Mouse (Mus musculus): ENCODE results near the gene Ncs1. TPM values are rescaled to one million over a fixed set of nuclear protein-coding genes. Genes with fewer than 3 reads are reported as not detected.

Gene Ncs1
- polyA plus RNA-seq, 1 experiment from 2014 or later, result 9.8 TPM

- no peaks in the 10 kb centered on the region for H3K4me1 ChIP-seq (replicated peaks; ENCODE audit: control insufficient read depth, insufficient read depth)
- no peak overlapping the region for H3K4me3 ChIP-seq (ENCODE audit: low read depth, low read length)
- peaks cover 29% of the 10 kb centered on the region for H3K36me3 ChIP-seq (ENCODE audit: control insufficient read depth, insufficient read depth, low read length)
- TF ChIP-seq CTCF (IDR thresholded peaks at IDR 0.05; ENCODE audit: low read depth) (no peak), EP300 (optimal IDR thresholded peaks at IDR 0.05) (no peak)
- no peak overlapping the region for H3K9ac ChIP-seq (ENCODE audit: low read length)
- H3K4me2 ChIP-seq (replicated peaks; ENCODE audit: low read depth), result no peak overlapping the region
- ATAC-seq (ENCODE audit: low FRiP score, low TSS enrichment) (no peak), DNase-seq (ENCODE audit: low spot score) (no peak)
- H3K9me3 ChIP-seq (ENCODE audit: control insufficient read depth, low read length), result no peaks in the 10 kb centered on the region
- H3K27me3 ChIP-seq (ENCODE audit: control insufficient read depth, insufficient read depth, low read length), result no peaks in the 10 kb centered on the region
- 62% methylated on average over 3 of the region's 3 CpGs for WGBS
- H3K27ac ChIP-seq (replicated peaks), result no peak overlapping the region
Observed at GRCm38 (mm10) chr2:31211204-31211603, 34.4 kb upstream of the Ncs1 start.

- Histone ChIP-seq H3K27me3 (ENCODE audit: control insufficient read depth, insufficient read depth, low read length) (no peaks in the 10 kb centered on the region), H3K36me3 (ENCODE audit: control insufficient read depth, insufficient read depth, low read length) (peaks cover 19% of the 10 kb centered on the region; the same call in 1 of the 2 replicates), H3K4me2 (replicated peaks; ENCODE audit: low read depth) (no peak overlapping the region), H3K9me3 (ENCODE audit: control insufficient read depth, low read length) (no peaks in the 10 kb centered on the region), H3K4me3 (ENCODE audit: low read depth, low read length) (no peak overlapping the region), H3K27ac (replicated peaks) (no peak overlapping the region), H3K9ac (ENCODE audit: low read length) (no peak overlapping the region), H3K4me1 (replicated peaks; ENCODE audit: control insufficient read depth, insufficient read depth) (no peaks in the 10 kb centered on the region)
- ATAC-seq (ENCODE audit: low FRiP score, low TSS enrichment), result no peak
- no peak for TF ChIP-seq CTCF (IDR thresholded peaks at IDR 0.05; ENCODE audit: low read depth)
- TF ChIP-seq EP300 (optimal IDR thresholded peaks at IDR 0.05), result no peak
- 87% methylated on average over 16 of the region's 16 CpGs for WGBS
- DNase-seq (ENCODE audit: low spot score), result no peak
Observed at GRCm38 (mm10) chr2:31214211-31214796, 31.3 kb upstream of the Ncs1 start.

GRCm38 (mm10) chr2:31218611-31219010, 27.0 kb upstream of the Ncs1 start:
- no peak for TF ChIP-seq CTCF (IDR thresholded peaks at IDR 0.05; ENCODE audit: low read depth)
- no peak for TF ChIP-seq EP300 (optimal IDR thresholded peaks at IDR 0.05)
- 84% methylated on average over 3 of the region's 3 CpGs for WGBS

GRCm38 (mm10) chr2:31219470-31219869, 26.2 kb upstream of the Ncs1 start:
- WGBS, result 64% methylated on average over 6 of the region's 6 CpGs
- no peak for TF ChIP-seq EP300 (optimal IDR thresholded peaks at IDR 0.05)
- no peak for TF ChIP-seq CTCF (IDR thresholded peaks at IDR 0.05; ENCODE audit: low read depth)
- ATAC-seq (ENCODE audit: low FRiP score, low TSS enrichment), result no peak
- Histone ChIP-seq H3K4me2 (replicated peaks; ENCODE audit: low read depth) (no peak overlapping the region), H3K36me3 (ENCODE audit: control insufficient read depth, insufficient read depth, low read length) (0 out of 2 replicates have a peak, but pooled peaks cover 1% of the 10 kb centered on the region), H3K9ac (ENCODE audit: low read length) (no peak overlapping the region), H3K9me3 (ENCODE audit: control insufficient read depth, low read length) (no peaks in the 10 kb centered on the region), H3K4me3 (ENCODE audit: low read depth, low read length) (no peak overlapping the region), H3K27ac (replicated peaks) (no peak overlapping the region), H3K4me1 (replicated peaks; ENCODE audit: control insufficient read depth, insufficient read depth) (no peaks in the 10 kb centered on the region), H3K27me3 (ENCODE audit: control insufficient read depth, insufficient read depth, low read length) (no peaks in the 10 kb centered on the region)
- DNase-seq (ENCODE audit: low spot score), result no peak

More at GRCm38 (mm10) chr2:31218611-31219010, 27.0 kb upstream of the Ncs1 start:
- Histone ChIP-seq H3K4me1 (replicated peaks; ENCODE audit: control insufficient read depth, insufficient read depth) (no peaks in the 10 kb centered on the region), H3K27me3 (ENCODE audit: control insufficient read depth, insufficient read depth, low read length) (no peaks in the 10 kb centered on the region), H3K27ac (replicated peaks) (no peak overlapping the region), H3K9me3 (ENCODE audit: control insufficient read depth, low read length) (no peaks in the 10 kb centered on the region), H3K4me3 (ENCODE audit: low read depth, low read length) (no peak overlapping the region), H3K36me3 (ENCODE audit: control insufficient read depth, insufficient read depth, low read length) (0 out of 2 replicates have a peak, but pooled peaks cover 3% of the 10 kb centered on the region), H3K9ac (ENCODE audit: low read length) (no peak overlapping the region), H3K4me2 (replicated peaks; ENCODE audit: low read depth) (no peak overlapping the region)
- ATAC-seq (ENCODE audit: low FRiP score, low TSS enrichment) (no peak), DNase-seq (ENCODE audit: low spot score) (no peak)

- Histone ChIP-seq H3K4me2 (replicated peaks; ENCODE audit: low read depth) (no peak overlapping the region), H3K27me3 (ENCODE audit: control insufficient read depth, insufficient read depth, low read length) (no peaks in the 10 kb centered on the region), H3K9me3 (ENCODE audit: control insufficient read depth, low read length) (no peaks in the 10 kb centered on the region), H3K4me3 (ENCODE audit: low read depth, low read length) (no peak overlapping the region), H3K4me1 (replicated peaks; ENCODE audit: control insufficient read depth, insufficient read depth) (no peaks in the 10 kb centered on the region), H3K9ac (ENCODE audit: low read length) (no peak overlapping the region), H3K36me3 (ENCODE audit: control insufficient read depth, insufficient read depth, low read length) (no peaks in the 10 kb centered on the region), H3K27ac (replicated peaks) (no peak overlapping the region)
- TF ChIP-seq CTCF (IDR thresholded peaks at IDR 0.05; ENCODE audit: low read depth), result no peak
- no peak for TF ChIP-seq EP300 (optimal IDR thresholded peaks at IDR 0.05)
- 59% methylated on average over 7 of the region's 7 CpGs for WGBS
- no peak for DNase-seq (ENCODE audit: low spot score)
- ATAC-seq (ENCODE audit: low FRiP score, low TSS enrichment), result no peak
Observed at GRCm38 (mm10) chr2:31220844-31221243, 24.8 kb upstream of the Ncs1 start.

- Histone ChIP-seq H3K27me3 (ENCODE audit: control insufficient read depth, insufficient read depth, low read length) (no peaks in the 10 kb centered on the region), H3K4me2 (replicated peaks; ENCODE audit: low read depth) (no peak overlapping the region), H3K36me3 (ENCODE audit: control insufficient read depth, insufficient read depth, low read length) (no peaks in the 10 kb centered on the region), H3K27ac (replicated peaks) (no peak overlapping the region), H3K4me1 (replicated peaks; ENCODE audit: control insufficient read depth, insufficient read depth) (no peaks in the 10 kb centered on the region), H3K9me3 (ENCODE audit: control insufficient read depth, low read length) (no peaks in the 10 kb centered on the region), H3K4me3 (ENCODE audit: low read depth, low read length) (no peak overlapping the region), H3K9ac (ENCODE audit: low read length) (no peak overlapping the region)
- no peak for DNase-seq (ENCODE audit: low spot score)
- TF ChIP-seq EP300 (optimal IDR thresholded peaks at IDR 0.05), result no peak
- TF ChIP-seq CTCF (IDR thresholded peaks at IDR 0.05; ENCODE audit: low read depth), result no peak
- WGBS, result 68% methylated on average over 5 of the region's 5 CpGs
- ATAC-seq (ENCODE audit: low FRiP score, low TSS enrichment), result no peak
Observed at GRCm38 (mm10) chr2:31221582-31221981, 24.0 kb upstream of the Ncs1 start.
